Mouse (Mus musculus) C2C12 (cell line): ENCODE results near the gene Ehmt2. TPM values are rescaled to one million over a fixed set of nuclear protein-coding genes. Genes with fewer than 3 reads are reported as not detected.

Source experiments
- H3K27me3 ChIP-seq: one replicate; pipeline ENCODE4 v1.6.1; 2011; ENCODE audit not compliant: control insufficient read depth, insufficient read depth, insufficient read length
- H3K36me3 ChIP-seq: one replicate; pipeline ENCODE4 v1.6.1; 2011; ENCODE audit not compliant: control insufficient read depth, insufficient read depth
- H3K4me3 ChIP-seq: one replicate; pipeline ENCODE4 v1.5.1; 2011; ENCODE audit warnings: mild to moderate bottlenecking, control low read depth; ENCODE audit not compliant: poor library complexity, insufficient read depth, severe bottlenecking
- H3K79me2 ChIP-seq: one replicate; pipeline ENCODE4 v1.6.1; 2011; ENCODE audit not compliant: control insufficient read depth, insufficient read depth
- H3K79me3 ChIP-seq: one replicate; pipeline ENCODE4 v1.6.1; 2011; ENCODE audit warnings: low read depth, control low read depth
- H3ac ChIP-seq: one replicate; pipeline ENCODE3; 2011; ENCODE audit warnings: low read depth; ENCODE audit not compliant: control insufficient read depth, insufficient read length
- CEBPB ChIP-seq: IDR thresholded peaks from one replicate; pipeline ENCODE4 v1.6.1; 2011; ENCODE audit warnings: low read depth, mild to moderate bottlenecking, control low read depth, moderate library complexity
- CTCF ChIP-seq: IDR thresholded peaks from one replicate; pipeline ENCODE4 v1.5.1; 2011; ENCODE audit not compliant: control insufficient read depth, insufficient read depth, insufficient read length
- FOSL1 ChIP-seq: IDR thresholded peaks from one replicate; pipeline ENCODE4 v1.8.0; 2011; ENCODE audit warnings: mild to moderate bottlenecking, low read length; ENCODE audit not compliant: poor library complexity, insufficient read depth, severe bottlenecking
- MAX ChIP-seq: IDR thresholded peaks from one replicate; pipeline ENCODE4 v1.6.1; 2011; ENCODE audit warnings: mild to moderate bottlenecking, control low read depth
- MYOD1 ChIP-seq: IDR thresholded peaks from one replicate; pipeline ENCODE4 v1.6.1; 2011; ENCODE audit warnings: low read depth; ENCODE audit not compliant: control insufficient read depth, insufficient read length
- MYOG ChIP-seq: IDR thresholded peaks from one replicate; pipeline ENCODE4 v1.6.1; 2011; ENCODE audit not compliant: control insufficient read depth, insufficient read length; ENCODE audit errors: extremely low read depth
- USF1 ChIP-seq: IDR thresholded peaks from one replicate; pipeline ENCODE4 v1.6.1; 2011; ENCODE audit warnings: low read depth, mild to moderate bottlenecking, control low read depth, moderate library complexity
- microRNA-seq: library from miRNA; unstranded; fragments of <30 nt; microRNA quantifications from one replicate; pipeline ENCODE4, GENCODE M21; 2019; ENCODE audit warnings: borderline microRNAs expressed
- polyA plus RNA-seq: library from polyadenylated mRNA; unstranded; fragments of >200 nt; fragmentation: generic; extraction: Trizol; gene quantifications from one replicate; pipeline ENCODE4 v1.2.1, GENCODE M21; 2012; ENCODE audit warnings: missing spikeins

Ehmt2 gene
- polyA plus RNA-seq, 1 experiment: 106 TPM

- H3K4me3 ChIP-seq: no peak overlapping the region
- no peak for TF ChIP-seq USF1
- no peak for TF ChIP-seq MYOD1
- TF ChIP-seq FOSL1: no peak
- TF ChIP-seq CEBPB: no peak
- no peak for TF ChIP-seq CTCF
- no peak overlapping the region for H3ac ChIP-seq
- H3K27me3 ChIP-seq: no peaks in the 10 kb centered on the region
- no peaks in the 10 kb centered on the region for H3K79me3 ChIP-seq
- H3K79me2 ChIP-seq: no peaks in the 10 kb centered on the region
- H3K36me3 ChIP-seq: no peaks in the 10 kb centered on the region
Measured at GRCm38 (mm10) chr17:34960702-34961493, 62.6 kb downstream of the Ehmt2 start.

- Histone ChIP-seq H3K4me3 (no peak overlapping the region), H3K27me3 (no peaks in the 10 kb centered on the region), H3K79me3 (no peaks in the 10 kb centered on the region), H3ac (no peak overlapping the region), H3K79me2 (no peaks in the 10 kb centered on the region), H3K36me3 (no peaks in the 10 kb centered on the region)
- no peak for TF ChIP-seq CEBPB
- no peak for TF ChIP-seq USF1
- TF ChIP-seq MYOD1: no peak
- TF ChIP-seq MAX: no peak
- no peak for TF ChIP-seq FOSL1
- TF ChIP-seq MYOG: no peak
- TF ChIP-seq CTCF: no peak
Measured at GRCm38 (mm10) chr17:34962125-34962524, 63.9 kb downstream of the Ehmt2 start.

- no peaks in the 10 kb centered on the region for H3K79me2 ChIP-seq
- H3ac ChIP-seq: no peak overlapping the region
- TF ChIP-seq MAX (no peak), USF1 (no peak), FOSL1 (no peak), MYOD1 (no peak), CEBPB (no peak), MYOG (no peak), CTCF (no peak)
- no peak overlapping the region for H3K4me3 ChIP-seq
- H3K27me3 ChIP-seq: no peaks in the 10 kb centered on the region
- H3K79me3 ChIP-seq: no peaks in the 10 kb centered on the region
- no peaks in the 10 kb centered on the region for H3K36me3 ChIP-seq
Measured at GRCm38 (mm10) chr17:34962841-34963240, 64.6 kb downstream of the Ehmt2 start.

Small RNA genes lying within 50 kb of the gene (microRNA-seq; reads per million reads assigned to microRNA genes)
- not detected for gene Mir6972

Other genes starting within 250 kb of the Ehmt2 start
- 0.02 TPM for gene Tnxb, start 227.9 kb upstream of the Ehmt2 start, polyA plus RNA-seq
- gene C4b, start 154.6 kb upstream of the Ehmt2 start, polyA plus RNA-seq: not detected
- gene Cyp21a1, start 93.9 kb upstream of the Ehmt2 start, polyA plus RNA-seq: not detected
- 35.9 TPM for gene Stk19, start 61.5 kb upstream of the Ehmt2 start, polyA plus RNA-seq
- gene Dxo, start 61.5 kb upstream of the Ehmt2 start, polyA plus RNA-seq: 27.2 TPM
- gene Skiv2l, start 48.3 kb upstream of the Ehmt2 start, polyA plus RNA-seq: 28.1 TPM
- 75.1 TPM for gene Nelfe, start 48.1 kb upstream of the Ehmt2 start, polyA plus RNA-seq
- gene Cfb, start 36.0 kb upstream of the Ehmt2 start, polyA plus RNA-seq: 0.28 TPM
- 15.2 TPM for gene Zbtb12, start 19.0 kb upstream of the Ehmt2 start, polyA plus RNA-seq
- gene Gm20547, start 16.4 kb upstream of the Ehmt2 start, polyA plus RNA-seq: not detected
- gene C2, start 204 bp upstream of the Ehmt2 start, polyA plus RNA-seq: 0.32 TPM
- 0.06 TPM for gene Slc44a4, start 16.0 kb downstream of the Ehmt2 start, polyA plus RNA-seq
- 11.7 TPM for gene Neu1, start 32.8 kb downstream of the Ehmt2 start, polyA plus RNA-seq
- gene Hspa1b, start 60.8 kb downstream of the Ehmt2 start, polyA plus RNA-seq: 22.6 TPM
- gene Gm20481, start 71.4 kb downstream of the Ehmt2 start, polyA plus RNA-seq: not detected
- 1.8 TPM for gene Hspa1a, start 73.7 kb downstream of the Ehmt2 start, polyA plus RNA-seq
- gene Hspa1l, start 74.2 kb downstream of the Ehmt2 start, polyA plus RNA-seq: 0.99 TPM
- 133 TPM for gene Lsm2, start 83.4 kb downstream of the Ehmt2 start, polyA plus RNA-seq
- gene Vars, start 102.5 kb downstream of the Ehmt2 start, polyA plus RNA-seq: 214 TPM
- gene Vwa7, start 118.1 kb downstream of the Ehmt2 start, polyA plus RNA-seq: 0.07 TPM
- 0.23 TPM for gene Sapcd1, start 129.5 kb downstream of the Ehmt2 start, polyA plus RNA-seq
- 0.76 TPM for gene Msh5, start 148.3 kb downstream of the Ehmt2 start, polyA plus RNA-seq
- gene Clic1, start 151.5 kb downstream of the Ehmt2 start, polyA plus RNA-seq: 509 TPM
- gene Ddah2, start 160.6 kb downstream of the Ehmt2 start, polyA plus RNA-seq: 129 TPM
- 0.12 TPM for gene Ly6g6c, start 166.9 kb downstream of the Ehmt2 start, polyA plus RNA-seq
- gene Mpig6b, start 167.7 kb downstream of the Ehmt2 start, polyA plus RNA-seq: 0.04 TPM
- gene Ly6g6e, start 178.4 kb downstream of the Ehmt2 start, polyA plus RNA-seq: not detected
- not detected for gene Ly6g6d, start 179.6 kb downstream of the Ehmt2 start, polyA plus RNA-seq
- gene Ly6g6f, start 187.1 kb downstream of the Ehmt2 start, polyA plus RNA-seq: not detected
- 54.0 TPM for gene Abhd16a, start 190.8 kb downstream of the Ehmt2 start, polyA plus RNA-seq
- not detected for gene Ly6g5c, start 209.8 kb downstream of the Ehmt2 start, polyA plus RNA-seq
- gene Ly6g5b, start 217.0 kb downstream of the Ehmt2 start, polyA plus RNA-seq: 0.28 TPM
- 25.8 TPM for gene Gpank1, start 223.0 kb downstream of the Ehmt2 start, polyA plus RNA-seq
- 300 TPM for gene Csnk2b, start 223.6 kb downstream of the Ehmt2 start, polyA plus RNA-seq
- 13.0 TPM for gene D17H6S53E, start 227.9 kb downstream of the Ehmt2 start, polyA plus RNA-seq
- 0.20 TPM for gene Apom, start 233.6 kb downstream of the Ehmt2 start, polyA plus RNA-seq
- 202 TPM for gene Bag6, start 236.7 kb downstream of the Ehmt2 start, polyA plus RNA-seq